Mouse (Mus musculus): Measurements from ENCODE around the gene Neurod4. TPM values are rescaled to one million over a fixed set of nuclear protein-coding genes. Genes with fewer than 3 reads are reported as not detected.
A peak's percentile ranks its signal among the peaks of the same experiment; 100 is the strongest.

Gene Neurod4
- polyA plus RNA-seq, 2 experiments = 0.06 TPM; not detected in 1

DNA sequence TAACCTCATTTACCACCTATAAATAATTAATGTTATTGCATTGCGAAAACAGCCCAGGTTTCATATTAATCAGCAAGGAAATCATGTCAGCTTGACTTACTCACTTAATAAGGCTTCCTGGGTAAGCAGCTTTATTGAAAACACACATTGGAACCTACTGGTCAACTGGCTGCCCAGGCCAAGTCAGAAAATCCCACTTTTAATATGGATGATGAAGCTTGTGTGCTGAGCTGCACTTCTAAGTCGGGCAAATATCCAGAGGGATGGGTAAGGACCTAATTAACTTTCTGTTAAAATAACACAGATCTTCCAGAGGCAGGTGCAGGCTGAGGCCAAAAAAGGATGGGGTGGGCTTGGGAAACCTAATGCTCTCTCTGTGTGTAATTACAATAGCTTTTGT, 4.3 kb downstream of the Neurod4 start:
- DNase-seq (ENCODE audit: low spot score) (no peak), ATAC-seq (ENCODE audit: low FRiP score, low read depth) (no peak)
- Histone ChIP-seq H3K4me3 (replicated peaks; ENCODE audit: low read length) (no peak overlapping the region), H3K9ac (ENCODE audit: low read depth, low read length, severe bottlenecking) (no peak overlapping the region), H3K27me3 (ENCODE audit: control insufficient read depth, insufficient read depth, low read length) (no peaks in the 10 kb centered on the region), H3K9me3 (ENCODE audit: control insufficient read depth, low read length) (no peaks in the 10 kb centered on the region), H3K36me3 (ENCODE audit: control insufficient read depth, insufficient read depth, low read length) (no peaks in the 10 kb centered on the region), H3K4me2 (replicated peaks; ENCODE audit: low read depth, low read length, severe bottlenecking) (no peak overlapping the region), H3K4me1 (ENCODE audit: control insufficient read depth, insufficient read depth, low read length) (no peaks in the 10 kb centered on the region), H3K27ac (replicated peaks; ENCODE audit: low read depth, low read length) (no peak overlapping the region)
- WGBS = 60% methylated on average over 2 of the region's 2 CpGs
- TF ChIP-seq POLR2A (IDR thresholded peaks at IDR 0.05; ENCODE audit: borderline replicate concordance, extremely low read depth, insufficient read depth, insufficient read length) = no peak

- no peaks in the 10 kb centered on the region for H3K4me1 ChIP-seq (ENCODE audit: control insufficient read depth, insufficient read depth, low read length)
- ATAC-seq (ENCODE audit: low FRiP score, low read depth) (no peak), DNase-seq (ENCODE audit: low spot score) (no peak)
- 56% methylated on average over 4 of the region's 4 CpGs for WGBS
- H3K9ac ChIP-seq (ENCODE audit: low read depth, low read length, severe bottlenecking) = no peak overlapping the region
- H3K9me3 ChIP-seq (ENCODE audit: control insufficient read depth, low read length) = no peaks in the 10 kb centered on the region
- no peak overlapping the region for H3K4me2 ChIP-seq (replicated peaks; ENCODE audit: low read depth, low read length, severe bottlenecking)
- no peak for TF ChIP-seq POLR2A (IDR thresholded peaks at IDR 0.05; ENCODE audit: borderline replicate concordance, extremely low read depth, insufficient read depth, insufficient read length)
- no peaks in the 10 kb centered on the region for H3K27me3 ChIP-seq (ENCODE audit: control insufficient read depth, insufficient read depth, low read length)
- H3K36me3 ChIP-seq (ENCODE audit: control insufficient read depth, insufficient read depth, low read length) = no peaks in the 10 kb centered on the region
- no peak overlapping the region for H3K27ac ChIP-seq (replicated peaks; ENCODE audit: low read depth, low read length)
- H3K4me3 ChIP-seq (replicated peaks; ENCODE audit: low read length) = no peak overlapping the region
Measured at GRCm38 (mm10) chr10:130263203-130263602, 16.8 kb downstream of the Neurod4 start.

GRCm38 (mm10) chr10:130259483-130259882, 20.6 kb downstream of the Neurod4 start:
- DNase-seq (ENCODE audit: low spot score) (peak; percentile 38), ATAC-seq (ENCODE audit: low FRiP score, low read depth) (peak; percentile 85)
- 71% methylated on average over 1 of the region's 1 CpGs for WGBS

GRCm38 (mm10) chr10:130244271-130244670, 35.8 kb downstream of the Neurod4 start:
- Histone ChIP-seq H3K27ac (replicated peaks; ENCODE audit: low read depth, low read length) (no peak overlapping the region), H3K4me2 (replicated peaks; ENCODE audit: low read depth, low read length, severe bottlenecking) (no peak overlapping the region), H3K9me3 (ENCODE audit: control insufficient read depth, low read length) (no peaks in the 10 kb centered on the region), H3K27me3 (ENCODE audit: control insufficient read depth, insufficient read depth, low read length) (no peaks in the 10 kb centered on the region), H3K9ac (ENCODE audit: low read depth, low read length, severe bottlenecking) (no peak overlapping the region), H3K4me1 (ENCODE audit: control insufficient read depth, insufficient read depth, low read length) (no peaks in the 10 kb centered on the region), H3K4me3 (replicated peaks; ENCODE audit: low read length) (no peak overlapping the region), H3K36me3 (ENCODE audit: control insufficient read depth, insufficient read depth, low read length) (no peaks in the 10 kb centered on the region)
- DNase-seq (ENCODE audit: low spot score) = peak; percentile 9
- no peak for TF ChIP-seq POLR2A (IDR thresholded peaks at IDR 0.05; ENCODE audit: borderline replicate concordance, extremely low read depth, insufficient read depth, insufficient read length)
- 8% methylated on average over 2 of the region's 2 CpGs for WGBS
- ATAC-seq (ENCODE audit: low FRiP score, low read depth) = peak; percentile 50; the same call in 1 of the 2 replicates

More at GRCm38 (mm10) chr10:130259483-130259882, 20.6 kb downstream of the Neurod4 start:
- Histone ChIP-seq H3K36me3 (ENCODE audit: control insufficient read depth, insufficient read depth, low read length) (no peaks in the 10 kb centered on the region), H3K4me1 (ENCODE audit: control insufficient read depth, insufficient read depth, low read length) (no peaks in the 10 kb centered on the region), H3K4me2 (replicated peaks; ENCODE audit: low read depth, low read length, severe bottlenecking) (no peak overlapping the region), H3K4me3 (replicated peaks; ENCODE audit: low read length) (no peak overlapping the region), H3K27ac (replicated peaks; ENCODE audit: low read depth, low read length) (no peak overlapping the region), H3K27me3 (ENCODE audit: control insufficient read depth, insufficient read depth, low read length) (no peaks in the 10 kb centered on the region), H3K9ac (ENCODE audit: low read depth, low read length, severe bottlenecking) (no peak overlapping the region), H3K9me3 (ENCODE audit: control insufficient read depth, low read length) (no peaks in the 10 kb centered on the region)
- no peak for TF ChIP-seq POLR2A (IDR thresholded peaks at IDR 0.05; ENCODE audit: borderline replicate concordance, extremely low read depth, insufficient read depth, insufficient read length)

DNA sequence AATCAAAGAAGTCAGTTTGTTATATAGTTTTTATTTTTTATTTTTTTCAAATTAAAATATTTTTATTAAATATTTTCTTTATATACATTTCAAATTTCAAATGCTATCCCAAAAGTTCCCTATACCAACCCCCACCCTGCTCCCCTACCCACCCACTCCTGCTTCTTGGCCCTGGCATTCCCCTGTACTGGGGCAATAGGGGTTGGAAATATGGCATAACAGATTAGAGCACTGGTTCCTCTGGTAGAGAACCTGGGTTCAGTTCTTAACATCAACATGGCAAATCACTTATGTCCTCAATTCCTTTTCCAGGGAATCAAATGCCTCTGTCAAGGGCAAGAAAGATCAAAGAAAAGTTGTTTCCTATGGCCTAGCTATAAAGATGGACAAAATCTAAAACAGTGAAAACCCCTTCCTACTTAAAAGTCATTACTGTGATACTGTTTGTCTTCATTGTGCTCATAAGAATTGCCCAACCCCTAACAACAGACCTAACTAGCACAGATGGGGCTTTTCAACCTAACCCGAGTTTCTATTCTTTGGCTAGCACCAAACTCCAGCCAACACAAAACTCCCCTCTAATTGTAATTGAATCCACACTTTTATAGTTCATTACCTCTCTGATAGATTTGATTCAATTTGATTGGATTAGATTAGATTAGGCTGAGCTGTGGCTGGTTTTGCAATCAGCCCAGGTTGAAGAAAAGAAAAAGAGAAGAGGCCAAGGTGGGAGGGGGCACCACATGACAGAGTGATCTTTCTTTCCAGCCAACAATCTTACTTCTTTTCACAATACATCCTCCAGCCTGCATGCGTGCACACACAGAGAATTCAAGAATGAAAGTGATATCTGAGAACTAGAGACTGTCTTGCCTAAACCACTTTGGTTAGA, 41.5 kb downstream of the Neurod4 start:
- H3K4me1 ChIP-seq (ENCODE audit: control insufficient read depth, insufficient read depth, low read length) = no peaks in the 10 kb centered on the region
- H3K4me2 ChIP-seq (replicated peaks; ENCODE audit: low read depth, low read length, severe bottlenecking) = no peak overlapping the region
- H3K36me3 ChIP-seq (ENCODE audit: control insufficient read depth, insufficient read depth, low read length) = no peaks in the 10 kb centered on the region
- TF ChIP-seq POLR2A (IDR thresholded peaks at IDR 0.05; ENCODE audit: borderline replicate concordance, extremely low read depth, insufficient read depth, insufficient read length) = no peak
- 63% methylated on average over 2 of the region's 2 CpGs for WGBS
- no peak for DNase-seq (ENCODE audit: low spot score)
- H3K27me3 ChIP-seq (ENCODE audit: control insufficient read depth, insufficient read depth, low read length) = no peaks in the 10 kb centered on the region
- no peak overlapping the region for H3K9ac ChIP-seq (ENCODE audit: low read depth, low read length, severe bottlenecking)
- no peak overlapping the region for H3K27ac ChIP-seq (replicated peaks; ENCODE audit: low read depth, low read length)
- no peak overlapping the region for H3K4me3 ChIP-seq (replicated peaks; ENCODE audit: low read length)
- H3K9me3 ChIP-seq (ENCODE audit: control insufficient read depth, low read length) = no peaks in the 10 kb centered on the region
- ATAC-seq (ENCODE audit: low FRiP score, low read depth) = no peak

All from limb, embryonic 14.5 days (tissue).